Mouse (Mus musculus): Measurements from ENCODE around the gene Siglech.

GRCm38 (mm10) chr7:55784580-55784979, 16.6 kb downstream of the Siglech start:
- TF ChIP-seq CTCF (IDR thresholded peaks at IDR 0.05; ENCODE audit: insufficient read depth, low read length) (no peak), POLR2A (IDR thresholded peaks at IDR 0.05; ENCODE audit: borderline replicate concordance, extremely low read depth, low read depth, low read length) (no peak)
